Mouse (Mus musculus) hindbrain, embryonic 14.5 days (tissue): ENCODE results near the gene Rheb. TPM values are rescaled to one million over a fixed set of nuclear protein-coding genes. Genes with fewer than 3 reads are reported as not detected.
A peak's percentile ranks its signal among the peaks of the same experiment; 100 is the strongest.

Source experiments
- ATAC-seq: fragments of 200-750 bp; cut with Nextera tagmentation; 2 replicates; pipeline ENCODE4 v1.8.0; 2017; ENCODE audit warnings: moderate number of reproducible peaks, mild to moderate bottlenecking, moderate TSS enrichment, moderate library complexity; ENCODE audit not compliant: low FRiP score
- DNase-seq: peaks from one replicate; pipeline ENCODE4 v3.0.0-alpha.2; 2015; ENCODE audit warnings: low spot score
- H3K27ac ChIP-seq: fragments of 300-500 bp; sonication (generic); 2 replicates; pipeline ENCODE4 v1.5.1; 2014; ENCODE audit warnings: mild to moderate bottlenecking, moderate library complexity
- H3K27me3 ChIP-seq: fragments of 300-500 bp; sonication (generic); 2 replicates; pipeline ENCODE4 v1.6.1; 2014; ENCODE audit warnings: mild to moderate bottlenecking, low read length, mixed read lengths; ENCODE audit not compliant: control insufficient read depth, insufficient read depth
- H3K36me3 ChIP-seq: fragments of 300-500 bp; sonication (generic); replicated peaks from 2 replicates; pipeline ENCODE4 v1.6.1; 2014; ENCODE audit not compliant: control insufficient read depth, insufficient read depth
- H3K4me1 ChIP-seq: fragments of 300-500 bp; sonication (generic); replicated peaks from 2 replicates; pipeline ENCODE4 v1.6.1; 2014; ENCODE audit warnings: antibody characterized with exemption, low read length, mixed read lengths; ENCODE audit not compliant: control insufficient read depth, insufficient read depth
- H3K4me2 ChIP-seq: fragments of 300-500 bp; sonication (generic); replicated peaks from 2 replicates; pipeline ENCODE4 v1.6.1; 2014; ENCODE audit warnings: mild to moderate bottlenecking, moderate library complexity
- H3K4me3 ChIP-seq: fragments of 300-500 bp; sonication (generic); replicated peaks from 2 replicates; pipeline ENCODE4 v1.5.1; 2014; ENCODE audit warnings: mild to moderate bottlenecking, low read length
- H3K9ac ChIP-seq: fragments of 300-500 bp; sonication (generic); 2 replicates; pipeline ENCODE4 v1.6.1; 2014
- H3K9me3 ChIP-seq: fragments of 300-500 bp; sonication (generic); 2 replicates; pipeline ENCODE4 v1.6.1; 2016; ENCODE audit warnings: low read length; ENCODE audit not compliant: control insufficient read depth
- WGBS: fragments of 180-500 bp; shearing (Covaris S2); extraction: QIAGEN DNeasy Blood & Tissue Kit; methylation state at CpG from one replicate; pipeline ENCODE4 v1.1.7; 2014; 5-methylcytosine and 5-hydroxymethylcytosine counted together
- polyA plus RNA-seq: library from polyadenylated mRNA; unstranded; fragments of >200 nt; fragmentation: Nextera tagmentation; extraction: Ambion mirVana; gene quantifications from 2 replicates; pipeline ENCODE4 v1.2.1, GENCODE M21; 2014

Gene Rheb
- polyA plus RNA-seq = 235 and 245 TPM in 2 replicates

GRCm38 (mm10) chr5:24842274-24843102 is at the start of gene Rheb:
Gene Rheb, minus strand, starts transcription at chr5:24842624.
- under 1% methylated on average over 89 of the region's 92 CpGs for WGBS
- peak; percentile 99 for DNase-seq
- peaks cover 26% of the 10 kb centered on the region for H3K4me1 ChIP-seq
- peak within 1 kb of the TSS; percentile 95 for H3K9ac ChIP-seq
- H3K4me2 ChIP-seq = peak within 1 kb of the TSS; percentile 93
- no peaks in the 10 kb centered on the region for H3K27me3 ChIP-seq
- no peaks in the 10 kb centered on the region for H3K36me3 ChIP-seq
- H3K27ac ChIP-seq = peak within 1 kb of the TSS; percentile 98
- ATAC-seq = peak; percentile 99
- peak within 1 kb of the TSS; percentile 93 for H3K4me3 ChIP-seq
- no peaks in the 10 kb centered on the region for H3K9me3 ChIP-seq

- no peak overlapping the region for H3K4me3 ChIP-seq
- WGBS = 67% methylated on average over 9 of the region's 9 CpGs
- no peak overlapping the region for H3K9ac ChIP-seq
- no peak for ATAC-seq
- H3K4me1 ChIP-seq = no peaks in the 10 kb centered on the region
- no peak overlapping the region for H3K4me2 ChIP-seq
- no peaks in the 10 kb centered on the region for H3K9me3 ChIP-seq
- H3K27ac ChIP-seq = no peak overlapping the region
- no peak for DNase-seq
- peaks cover 39% of the 10 kb centered on the region for H3K36me3 ChIP-seq
- no peaks in the 10 kb centered on the region for H3K27me3 ChIP-seq
Measured at GRCm38 (mm10) chr5:24889860-24890259, 47.4 kb upstream of the Rheb start.

GRCm38 (mm10) chr5:24888874-24889591 is 46.6 kb upstream of the Rheb start:
- Histone ChIP-seq H3K9me3 (no peaks in the 10 kb centered on the region), H3K4me2 (no peak overlapping the region), H3K4me1 (no peaks in the 10 kb centered on the region), H3K36me3 (peaks cover 43% of the 10 kb centered on the region), H3K27me3 (no peaks in the 10 kb centered on the region), H3K4me3 (no peak overlapping the region), H3K27ac (no peak overlapping the region), H3K9ac (no peak overlapping the region)
- WGBS = 91% methylated on average over 11 of the region's 11 CpGs
- no peak for ATAC-seq
- no peak for DNase-seq

GRCm38 (mm10) chr5:24887271-24887670 is 44.8 kb upstream of the Rheb start:
- no peak overlapping the region for H3K4me3 ChIP-seq
- H3K27ac ChIP-seq = no peak overlapping the region
- H3K9ac ChIP-seq = no peak overlapping the region
- H3K4me2 ChIP-seq = no peak overlapping the region
- DNase-seq (no peak), ATAC-seq (no peak)
- H3K27me3 ChIP-seq = no peaks in the 10 kb centered on the region
- H3K4me1 ChIP-seq = no peaks in the 10 kb centered on the region
- 92% methylated on average over 8 of the region's 8 CpGs for WGBS
- peaks cover 52% of the 10 kb centered on the region for H3K36me3 ChIP-seq
- H3K9me3 ChIP-seq = no peaks in the 10 kb centered on the region

GRCm38 (mm10) chr5:24878713-24879112 is 36.3 kb upstream of the Rheb start:
- no peak overlapping the region for H3K9ac ChIP-seq
- WGBS = 85% methylated on average over 4 of the region's 4 CpGs
- no peaks in the 10 kb centered on the region for H3K9me3 ChIP-seq
- no peak overlapping the region for H3K4me2 ChIP-seq
- no peak for ATAC-seq
- H3K4me3 ChIP-seq = no peak overlapping the region
- peaks cover 62% of the 10 kb centered on the region for H3K36me3 ChIP-seq
- no peaks in the 10 kb centered on the region for H3K27me3 ChIP-seq
- H3K27ac ChIP-seq = no peak overlapping the region
- DNase-seq = no peak
- H3K4me1 ChIP-seq = no peaks in the 10 kb centered on the region

- Histone ChIP-seq H3K4me1 (no peaks in the 10 kb centered on the region), H3K27ac (no peak overlapping the region), H3K9me3 (no peaks in the 10 kb centered on the region), H3K27me3 (no peaks in the 10 kb centered on the region), H3K4me2 (no peak overlapping the region), H3K9ac (no peak overlapping the region), H3K4me3 (no peak overlapping the region), H3K36me3 (peaks cover 62% of the 10 kb centered on the region)
- ATAC-seq = no peak
- DNase-seq = no peak
- WGBS = 85% methylated on average over 11 of the region's 11 CpGs
Measured at GRCm38 (mm10) chr5:24877836-24878624, 35.6 kb upstream of the Rheb start.

GRCm38 (mm10) chr5:24876653-24877052 is 34.2 kb upstream of the Rheb start:
- WGBS = 93% methylated on average over 9 of the region's 9 CpGs
- no peak for ATAC-seq
- Histone ChIP-seq H3K36me3 (peaks cover 64% of the 10 kb centered on the region), H3K4me3 (no peak overlapping the region), H3K4me2 (no peak overlapping the region), H3K27me3 (no peaks in the 10 kb centered on the region), H3K27ac (no peak overlapping the region), H3K4me1 (no peaks in the 10 kb centered on the region), H3K9me3 (no peaks in the 10 kb centered on the region), H3K9ac (no peak overlapping the region)
- DNase-seq = no peak

GRCm38 (mm10) chr5:24874111-24874510 is 31.7 kb upstream of the Rheb start:
- WGBS = 91% methylated on average over 4 of the region's 4 CpGs
- Histone ChIP-seq H3K27me3 (no peaks in the 10 kb centered on the region), H3K9ac (no peak overlapping the region), H3K4me2 (no peak overlapping the region), H3K27ac (no peak overlapping the region), H3K36me3 (peaks cover 70% of the 10 kb centered on the region), H3K4me3 (no peak overlapping the region), H3K4me1 (no peaks in the 10 kb centered on the region), H3K9me3 (no peaks in the 10 kb centered on the region)
- DNase-seq (no peak), ATAC-seq (no peak)

- no peak overlapping the region for H3K27ac ChIP-seq
- H3K4me2 ChIP-seq = no peak overlapping the region
- H3K4me1 ChIP-seq = no peaks in the 10 kb centered on the region
- H3K9me3 ChIP-seq = no peaks in the 10 kb centered on the region
- no peak overlapping the region for H3K9ac ChIP-seq
- DNase-seq (no peak), ATAC-seq (no peak)
- no peak overlapping the region for H3K4me3 ChIP-seq
- peaks cover 69% of the 10 kb centered on the region for H3K36me3 ChIP-seq
- 76% methylated on average over 6 of the region's 6 CpGs for WGBS
- H3K27me3 ChIP-seq = no peaks in the 10 kb centered on the region
Measured at GRCm38 (mm10) chr5:24873221-24873620, 30.8 kb upstream of the Rheb start.
